Mouse (Mus musculus) megakaryocyte, embryonic 14.5 days (primary cell): ENCODE results near the gene Inpp5b. TPM values are rescaled to one million over a fixed set of nuclear protein-coding genes. Genes with fewer than 3 reads are reported as not detected.
A peak's percentile ranks its signal among the peaks of the same experiment; 100 is the strongest.

Source experiments
- H3K27me3 ChIP-seq: replicated peaks from 2 replicates; pipeline ENCODE3; 2012; ENCODE audit warnings: inconsistent platforms
- H3K36me3 ChIP-seq: replicated peaks from 2 replicates; pipeline ENCODE3; 2012; ENCODE audit warnings: low read length, inconsistent platforms, mixed read lengths
- H3K4me1 ChIP-seq: 2 replicates; pipeline ENCODE4 v1.6.1; 2012; ENCODE audit warnings: inconsistent platforms
- H3K4me3 ChIP-seq: replicated peaks from 2 replicates; pipeline ENCODE3; 2012; ENCODE audit warnings: moderate library complexity, mild to moderate bottlenecking, inconsistent platforms
- H3K9me3 ChIP-seq: 2 replicates; pipeline ENCODE4 v1.6.1; 2012; ENCODE audit warnings: inconsistent platforms
- FLI1 ChIP-seq: IDR thresholded peaks from 2 replicates; pipeline ENCODE4 v1.6.1; 2012; ENCODE audit warnings: low read length, inconsistent platforms, mixed read lengths
- GATA1 ChIP-seq: IDR thresholded peaks from 3 replicates; pipeline ENCODE4 v1.6.1; 2012; ENCODE audit warnings: mixed read lengths, low read length, inconsistent platforms, borderline replicate concordance
- polyA plus RNA-seq: library from polyadenylated mRNA; stranded (reverse); fragments of >175 nt; gene quantifications from 2 replicates; pipeline ENCODE4 v1.2.3, GENCODE M21; 2012; ENCODE audit warnings: low replicate concordance; ENCODE audit not compliant: insufficient read depth

The Inpp5b gene
- 5.7 and 22.3 TPM in 2 replicates for polyA plus RNA-seq

GRCm38 (mm10) chr4:124741376-124742343, at the start of gene Inpp5b:
Inpp5b (plus strand) TSS chr4:124741850.
- TF ChIP-seq GATA1 (no peak), FLI1 (no peak)
- H3K36me3 ChIP-seq = peaks cover 35% of the 10 kb centered on the region

GRCm38 (mm10) chr4:124692416-124692861, 49.2 kb upstream of the Inpp5b start:
- Histone ChIP-seq H3K4me1 (peaks cover 85% of the 10 kb centered on the region), H3K4me3 (peak overlapping the region; percentile 99), H3K9me3 (no peaks in the 10 kb centered on the region), H3K27me3 (no peaks in the 10 kb centered on the region), H3K36me3 (peaks cover 18% of the 10 kb centered on the region)
- TF ChIP-seq GATA1 = no peak
- TF ChIP-seq FLI1 = no peak

More at GRCm38 (mm10) chr4:124741376-124742343, at the start of gene Inpp5b:
- Histone ChIP-seq H3K4me3 (peak within 1 kb of the TSS; percentile 90), H3K27me3 (no peaks in the 10 kb centered on the region), H3K9me3 (no peaks in the 10 kb centered on the region), H3K4me1 (peaks cover 76% of the 10 kb centered on the region)

GRCm38 (mm10) chr4:124693135-124693894, 48.3 kb upstream of the Inpp5b start, which contains the start of gene Utp11:
Utp11 (minus strand) TSS chr4:124693600.
- H3K4me3 ChIP-seq = peak within 1 kb of the TSS; percentile 99
- H3K27me3 ChIP-seq = no peaks in the 10 kb centered on the region
- H3K9me3 ChIP-seq = no peaks in the 10 kb centered on the region
- TF ChIP-seq GATA1 (no peak), FLI1 (peak; percentile 58; the same call in 1 of the 2 replicates)
- H3K36me3 ChIP-seq = peaks cover 19% of the 10 kb centered on the region
- H3K4me1 ChIP-seq = peaks cover 87% of the 10 kb centered on the region

DNA sequence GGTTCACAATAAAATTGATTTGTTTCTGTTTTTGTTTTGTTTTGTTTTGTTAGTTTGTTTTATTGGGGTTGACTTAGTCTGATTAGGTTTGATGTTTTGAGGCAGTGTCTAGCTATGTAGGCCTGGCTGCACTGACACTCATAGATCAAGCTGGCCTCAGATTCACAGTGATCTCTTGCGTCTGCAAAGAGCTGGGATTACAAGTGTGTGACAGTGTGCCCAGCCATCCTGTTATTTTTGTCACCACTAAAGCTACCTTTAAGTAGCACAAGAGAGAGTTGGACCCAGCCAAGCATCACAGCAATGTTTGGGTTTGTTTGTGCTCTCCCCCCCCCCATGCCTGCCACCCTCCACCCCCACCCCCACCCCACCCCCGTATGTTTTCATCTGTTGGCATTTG, 47.1 kb upstream of the Inpp5b start:
- H3K4me1 ChIP-seq = peaks cover 93% of the 10 kb centered on the region
- no peaks in the 10 kb centered on the region for H3K27me3 ChIP-seq
- no peaks in the 10 kb centered on the region for H3K9me3 ChIP-seq
- peaks cover 25% of the 10 kb centered on the region for H3K36me3 ChIP-seq
- H3K4me3 ChIP-seq = no peak overlapping the region
- no peak for TF ChIP-seq FLI1
- no peak for TF ChIP-seq GATA1

GRCm38 (mm10) chr4:124695786-124696516, 45.7 kb upstream of the Inpp5b start:
- peak overlapping the region; percentile 94 for H3K4me3 ChIP-seq
- no peaks in the 10 kb centered on the region for H3K9me3 ChIP-seq
- no peaks in the 10 kb centered on the region for H3K27me3 ChIP-seq
- peaks cover 21% of the 10 kb centered on the region for H3K36me3 ChIP-seq
- TF ChIP-seq FLI1 (no peak), GATA1 (no peak)
- H3K4me1 ChIP-seq = peaks cover 88% of the 10 kb centered on the region

DNA sequence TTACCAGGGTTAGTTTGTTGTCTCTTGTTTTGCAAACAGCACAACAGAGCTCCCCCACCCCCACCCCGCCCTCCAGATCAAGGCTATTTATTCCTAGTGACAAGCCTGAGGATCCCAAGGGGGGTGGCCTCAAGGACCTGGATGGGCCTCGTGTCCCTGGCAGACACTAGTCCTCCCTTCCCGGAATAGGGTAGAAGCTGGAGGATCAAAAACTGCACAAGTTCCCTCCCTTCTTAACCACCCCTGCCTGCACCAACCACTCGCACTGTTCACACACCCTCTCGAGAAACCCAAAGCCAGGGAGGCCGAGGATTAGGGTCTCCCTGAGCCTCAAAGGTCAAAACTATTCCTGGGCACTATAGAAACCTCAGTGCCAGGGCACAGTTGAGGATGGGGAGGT, 41.9 kb upstream of the Inpp5b start:
- Histone ChIP-seq H3K27me3 (no peaks in the 10 kb centered on the region), H3K4me1 (peaks cover 89% of the 10 kb centered on the region), H3K36me3 (peaks cover 37% of the 10 kb centered on the region), H3K4me3 (peak overlapping the region; percentile 94), H3K9me3 (no peaks in the 10 kb centered on the region)
- no peak for TF ChIP-seq FLI1
- no peak for TF ChIP-seq GATA1

DNA sequence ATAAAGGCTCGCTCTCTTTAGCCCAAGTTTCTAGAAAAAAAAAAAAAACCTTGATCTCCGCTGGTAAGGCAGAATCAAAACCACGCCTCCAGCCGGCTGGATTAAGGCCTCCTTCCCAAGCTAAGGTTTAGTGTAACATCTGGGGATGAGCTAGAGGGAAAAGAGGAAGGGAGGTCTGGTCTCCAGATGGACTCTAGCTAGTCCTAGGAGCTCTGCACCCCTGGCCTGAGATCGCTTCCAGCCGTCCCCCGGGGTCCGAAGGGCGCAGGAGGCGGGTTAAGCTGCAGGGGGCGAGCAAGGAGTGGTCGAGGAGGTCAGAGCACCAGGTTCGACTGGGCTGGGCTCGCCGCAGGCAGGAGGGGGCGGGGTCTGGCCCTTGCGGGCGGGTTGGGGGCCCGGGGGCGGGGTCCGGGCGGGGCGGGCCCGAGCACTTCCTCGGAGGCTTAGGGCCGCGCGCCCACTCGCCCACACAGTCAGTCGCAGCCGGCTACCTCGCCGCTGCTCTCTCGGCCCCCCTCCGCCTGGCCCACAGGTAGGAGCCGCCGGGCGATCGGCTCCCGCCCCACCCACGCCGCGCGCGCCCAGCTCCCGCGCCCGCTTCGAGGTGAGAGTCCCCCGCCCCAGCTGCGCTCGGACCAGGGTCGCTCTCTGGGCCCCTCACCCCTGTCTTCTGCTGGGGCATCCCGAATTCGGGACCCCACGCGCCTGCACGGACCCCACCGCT, 41.2 kb upstream of the Inpp5b start, which contains the start of gene Fhl3:
Fhl3 (plus strand) TSS at position 454 of the 724 bp plus-strand sequence.
- peaks cover 89% of the 10 kb centered on the region for H3K4me1 ChIP-seq
- H3K4me3 ChIP-seq = peak within 1 kb of the TSS; percentile 94
- TF ChIP-seq GATA1 (no peak), FLI1 (no peak)
- peaks cover 43% of the 10 kb centered on the region for H3K36me3 ChIP-seq
- H3K27me3 ChIP-seq = no peaks in the 10 kb centered on the region
- H3K9me3 ChIP-seq = no peaks in the 10 kb centered on the region

DNA sequence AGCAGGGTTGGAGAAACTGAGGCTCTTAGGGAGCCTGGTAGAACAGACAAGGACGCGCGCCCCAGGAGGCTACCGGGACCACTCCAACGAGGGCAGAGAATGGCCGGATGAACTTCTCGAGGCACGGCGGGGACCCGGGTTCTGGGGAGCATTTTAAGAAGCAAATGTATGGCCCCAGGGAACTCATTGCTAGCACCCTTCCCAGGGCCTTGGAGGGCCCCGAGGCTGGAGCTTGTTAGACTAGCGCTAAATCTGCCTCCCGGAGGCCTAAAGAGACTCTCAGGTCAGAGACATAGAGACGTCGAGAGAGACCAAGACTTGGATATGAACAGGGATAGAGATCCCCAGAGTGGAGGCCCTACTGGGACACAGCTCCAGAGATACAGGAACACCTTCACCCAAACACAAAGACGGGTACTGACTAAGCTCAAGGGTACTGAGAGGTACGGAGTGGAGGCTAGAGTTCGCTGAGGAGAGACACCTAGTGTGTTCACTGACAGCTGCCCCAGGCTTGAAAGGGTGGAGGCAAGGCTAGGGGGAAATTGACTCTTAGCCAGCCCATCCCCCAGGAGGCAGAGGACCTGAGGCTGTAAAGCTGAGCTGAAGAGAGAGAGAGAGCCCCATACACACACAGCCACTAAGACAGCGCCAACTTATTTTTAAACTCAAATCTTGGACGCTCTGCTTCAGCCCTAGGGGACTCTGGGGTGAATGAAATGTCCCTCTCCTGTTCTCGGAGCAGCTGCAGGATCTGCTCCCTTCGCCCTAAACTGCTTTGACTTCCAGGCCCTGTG, 40.4 kb upstream of the Inpp5b start:
- H3K4me1 ChIP-seq = peaks cover 89% of the 10 kb centered on the region

More for the DNA sequence above, 40.4 kb upstream of the Inpp5b start:
- Histone ChIP-seq H3K27me3 (no peaks in the 10 kb centered on the region), H3K36me3 (peaks cover 52% of the 10 kb centered on the region), H3K9me3 (no peaks in the 10 kb centered on the region), H3K4me3 (peak overlapping the region; percentile 94)
- TF ChIP-seq FLI1 = no peak
- TF ChIP-seq GATA1 = no peak
